Mouse (Mus musculus): ENCODE data around the gene Slc35e4. TPM values are rescaled to one million over a fixed set of nuclear protein-coding genes. Genes with fewer than 3 reads are reported as not detected.
A peak's percentile ranks its signal among the peaks of the same experiment; 100 is the strongest.
"Not testable (repeated sequence)": the region's sequence is repeated elsewhere in the genome, so short reads cannot be mapped to it uniquely, and the experiment has no call there.

Slc35e4 gene
- polyA plus RNA-seq, 1 experiment from 2014 or later = 3.5 TPM

DNA sequence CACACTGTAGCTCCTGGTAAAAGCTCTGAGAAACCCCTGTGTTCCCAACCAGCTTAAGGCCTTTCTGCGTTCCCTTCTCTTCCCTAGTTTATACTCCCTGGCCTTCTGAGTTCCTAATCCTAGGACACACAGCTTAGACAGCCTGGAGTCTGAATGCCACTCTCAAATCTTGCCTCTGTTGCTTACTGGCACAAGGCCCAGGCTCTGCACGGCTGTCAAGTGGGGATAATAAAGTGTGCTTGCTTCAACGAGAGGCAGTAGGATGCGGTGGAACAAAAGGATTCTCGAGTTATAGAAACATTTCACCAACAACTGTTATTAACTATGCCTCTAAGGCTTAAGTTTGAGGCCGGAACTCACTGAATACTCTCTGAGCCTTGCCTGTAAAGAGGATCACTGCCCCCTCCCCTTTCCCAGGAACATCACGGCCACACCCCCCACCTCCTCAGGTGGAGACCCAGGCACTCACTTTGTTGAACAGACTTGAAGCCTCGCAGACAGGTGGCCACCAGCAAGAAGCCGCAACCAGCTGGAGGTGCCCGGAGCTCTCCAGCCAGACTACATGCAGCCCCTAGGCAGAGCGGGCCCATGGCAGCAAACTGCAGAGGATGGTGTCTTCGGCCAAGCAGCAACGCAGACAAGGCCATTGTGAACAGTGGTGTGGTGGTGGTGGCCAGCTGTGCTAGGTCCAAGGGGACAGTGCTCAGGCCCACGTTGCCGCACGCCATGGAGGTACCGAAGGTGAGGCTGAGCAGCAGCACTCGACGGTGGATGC is 2.2 kb downstream of the Slc35e4 start:
- Histone ChIP-seq H3K36me3 (replicated peaks) (0 out of 2 replicates have a peak, but pooled peaks cover 3% of the 10 kb centered on the region), H3K27ac (replicated peaks) (no peak overlapping the region; the same call in 1 of the 2 replicates), H3K4me3 (peak overlapping the region; percentile 71), H3K27me3 (replicated peaks; ENCODE audit: low read depth, poor library complexity, severe bottlenecking) (peaks cover 32% of the 10 kb centered on the region), H3K4me1 (peaks cover 38% of the 10 kb centered on the region), H3K9me3 (no peaks in the 10 kb centered on the region)
- no peak for DNase-seq (ENCODE audit: low spot score)
- WGBS = 25% methylated on average over 19 of the region's 19 CpGs

DNA sequence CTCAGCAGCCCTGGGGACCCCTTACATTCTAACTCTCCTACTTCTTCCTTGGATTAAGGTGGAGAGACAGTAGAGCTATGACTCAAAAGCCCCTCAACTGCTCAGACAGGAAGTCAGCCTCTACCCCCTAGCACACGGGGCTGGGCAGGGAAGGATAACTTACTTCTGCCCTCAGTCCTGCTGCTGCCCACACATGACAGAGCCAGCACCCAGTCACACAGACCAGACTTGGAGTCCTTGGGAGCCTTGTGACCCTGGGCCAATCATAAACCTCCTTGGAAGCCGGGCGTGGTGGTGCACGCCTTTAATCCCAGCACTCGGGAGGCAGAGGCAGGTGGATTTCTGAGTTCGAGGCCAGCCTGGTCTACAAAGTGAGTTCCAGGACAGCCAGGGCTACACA is 3.0 kb downstream of the Slc35e4 start:
- not testable (repeated sequence) for DNase-seq (ENCODE audit: low spot score); H3K36me3 ChIP-seq (replicated peaks); H3K27ac ChIP-seq (replicated peaks); H3K9me3 ChIP-seq; H3K4me3 ChIP-seq
- WGBS = 87% methylated on average over 6 of the region's 6 CpGs
- Histone ChIP-seq H3K4me1 (peaks cover 38% of the 10 kb centered on the region), H3K27me3 (replicated peaks; ENCODE audit: low read depth, poor library complexity, severe bottlenecking) (peaks cover 32% of the 10 kb centered on the region)

DNA sequence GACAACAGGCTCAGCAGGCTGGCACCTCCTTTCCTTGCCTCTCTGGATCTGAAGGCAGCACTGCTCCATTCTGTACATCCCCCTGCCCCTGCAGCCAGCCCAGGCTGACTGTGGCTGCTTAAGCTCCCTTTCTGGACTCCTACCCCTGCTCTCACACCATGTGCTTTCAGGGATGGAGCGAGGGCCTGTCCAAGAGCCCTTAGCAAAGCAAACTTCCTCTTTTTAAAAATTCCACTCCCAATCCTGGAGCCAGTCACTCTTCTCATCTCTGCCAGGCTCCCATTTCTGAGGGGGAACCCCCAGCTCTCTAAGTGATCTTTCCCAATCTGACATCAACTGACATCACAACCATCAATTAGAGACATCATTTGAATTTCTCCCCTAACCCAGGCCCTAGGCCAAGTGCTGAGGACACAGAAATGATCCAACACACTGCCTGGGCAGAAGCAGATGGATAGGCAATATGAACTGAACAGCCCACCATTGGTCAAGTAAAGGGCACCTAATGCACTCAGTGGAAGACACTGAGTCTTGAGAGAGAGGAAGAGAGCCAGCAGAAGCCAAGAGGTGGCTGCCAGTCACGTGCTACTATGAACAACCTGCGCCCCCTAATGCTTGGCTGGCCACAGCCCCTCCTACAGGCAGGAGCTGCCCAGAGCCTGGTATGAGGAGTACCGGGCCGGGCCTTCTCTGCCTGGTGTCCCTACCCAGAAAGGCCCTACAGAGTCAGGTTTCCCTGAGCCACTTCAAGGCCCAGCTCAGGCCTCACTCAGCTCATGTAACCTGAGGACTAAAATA is 3.8 kb downstream of the Slc35e4 start:
- H3K36me3 ChIP-seq (replicated peaks) = no peaks in the 10 kb centered on the region
- DNase-seq (ENCODE audit: low spot score) = no peak
- H3K9me3 ChIP-seq = no peaks in the 10 kb centered on the region
- H3K4me3 ChIP-seq = no peak overlapping the region
- H3K4me1 ChIP-seq = peaks cover 38% of the 10 kb centered on the region
- WGBS = 60% methylated on average over 5 of the region's 5 CpGs
- peaks cover 32% of the 10 kb centered on the region for H3K27me3 ChIP-seq (replicated peaks; ENCODE audit: low read depth, poor library complexity, severe bottlenecking)
- H3K27ac ChIP-seq (replicated peaks) = no peak overlapping the region

DNA sequence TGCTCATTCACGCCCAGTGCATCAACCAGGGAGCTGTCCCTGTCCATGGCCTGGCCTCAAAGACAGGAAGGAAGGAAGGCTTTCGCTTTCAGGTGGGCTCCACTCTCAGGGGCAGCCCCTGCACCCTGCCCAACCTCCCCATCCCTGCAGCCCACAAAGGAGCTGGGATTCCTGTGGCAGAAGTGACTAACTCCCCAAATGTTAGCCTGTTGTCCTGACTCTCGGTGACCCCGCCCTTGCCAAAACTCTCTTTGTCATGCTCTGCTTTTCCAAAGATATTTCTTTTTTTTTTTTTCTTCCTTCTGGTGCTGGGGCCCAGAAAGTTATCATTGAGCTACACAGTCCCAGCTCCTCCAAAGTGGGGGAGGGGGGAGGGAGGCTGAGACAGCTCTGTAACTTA is 5.2 kb downstream of the Slc35e4 start:
- 86% methylated on average over 4 of the region's 4 CpGs for WGBS
- Histone ChIP-seq H3K27ac (replicated peaks) (no peak overlapping the region), H3K9me3 (no peaks in the 10 kb centered on the region), H3K27me3 (replicated peaks; ENCODE audit: low read depth, poor library complexity, severe bottlenecking) (peaks cover 32% of the 10 kb centered on the region), H3K36me3 (replicated peaks) (no peaks in the 10 kb centered on the region), H3K4me1 (peaks cover 36% of the 10 kb centered on the region), H3K4me3 (no peak overlapping the region)
- no peak for DNase-seq (ENCODE audit: low spot score)

DNA sequence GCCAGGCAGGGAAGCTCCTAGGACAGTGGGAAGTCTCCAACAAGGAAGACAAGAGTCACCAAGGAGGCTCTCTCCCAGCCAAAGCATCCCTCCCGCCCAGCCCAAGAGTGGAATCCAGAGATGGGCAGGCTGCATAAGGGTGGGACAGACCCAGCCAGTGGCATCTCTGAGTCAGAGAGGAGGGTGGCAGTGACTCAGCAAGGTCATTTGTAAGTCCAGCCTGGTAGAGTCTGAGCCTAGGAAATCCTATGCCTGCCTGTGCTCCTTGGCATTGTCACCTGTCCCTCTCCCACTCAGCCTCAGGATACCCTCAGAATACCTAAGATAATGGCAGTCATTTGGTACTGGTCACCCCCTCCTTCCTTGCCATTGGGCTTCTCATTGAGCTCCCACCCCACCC is 9.0 kb downstream of the Slc35e4 start:
- 83% methylated on average over 1 of the region's 1 CpGs for WGBS
- Histone ChIP-seq H3K9me3 (no peaks in the 10 kb centered on the region), H3K4me3 (no peak overlapping the region), H3K27ac (replicated peaks) (no peak overlapping the region), H3K4me1 (peaks cover 3% of the 10 kb centered on the region), H3K36me3 (replicated peaks) (no peaks in the 10 kb centered on the region; the same call in 1 of the 2 replicates), H3K27me3 (replicated peaks; ENCODE audit: low read depth, poor library complexity, severe bottlenecking) (0 out of 2 replicates have a peak, but pooled peaks cover 2% of the 10 kb centered on the region)
- DNase-seq (ENCODE audit: low spot score) = no peak

DNA sequence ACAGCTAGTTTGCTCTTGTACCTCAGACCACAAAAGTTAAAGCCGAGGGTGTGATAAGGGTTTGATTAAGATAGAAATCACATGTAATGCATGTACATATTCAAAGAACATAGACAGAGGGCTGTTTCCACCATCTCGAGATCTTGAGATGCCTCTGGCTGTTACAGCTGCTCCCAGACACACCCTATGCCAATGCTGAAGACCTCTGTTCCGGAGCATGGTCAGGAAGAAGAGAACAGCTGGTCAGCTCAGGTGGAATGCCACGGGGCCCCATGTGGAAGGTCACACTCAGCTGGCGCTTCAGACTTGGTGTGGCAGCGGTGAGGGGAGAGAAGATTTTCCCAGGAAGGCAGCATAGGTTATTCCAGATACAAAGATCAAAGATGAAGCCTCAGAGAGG is 9.8 kb downstream of the Slc35e4 start:
- Histone ChIP-seq H3K27ac (replicated peaks) (no peak overlapping the region), H3K36me3 (replicated peaks) (peaks cover 3% of the 10 kb centered on the region; the same call in 1 of the 2 replicates), H3K9me3 (no peaks in the 10 kb centered on the region), H3K4me3 (no peak overlapping the region), H3K27me3 (replicated peaks; ENCODE audit: low read depth, poor library complexity, severe bottlenecking) (no peaks in the 10 kb centered on the region), H3K4me1 (no peaks in the 10 kb centered on the region; the same call in 1 of the 2 replicates)
- 82% methylated on average over 6 of the region's 6 CpGs for WGBS
- no peak for DNase-seq (ENCODE audit: low spot score)

DNA sequence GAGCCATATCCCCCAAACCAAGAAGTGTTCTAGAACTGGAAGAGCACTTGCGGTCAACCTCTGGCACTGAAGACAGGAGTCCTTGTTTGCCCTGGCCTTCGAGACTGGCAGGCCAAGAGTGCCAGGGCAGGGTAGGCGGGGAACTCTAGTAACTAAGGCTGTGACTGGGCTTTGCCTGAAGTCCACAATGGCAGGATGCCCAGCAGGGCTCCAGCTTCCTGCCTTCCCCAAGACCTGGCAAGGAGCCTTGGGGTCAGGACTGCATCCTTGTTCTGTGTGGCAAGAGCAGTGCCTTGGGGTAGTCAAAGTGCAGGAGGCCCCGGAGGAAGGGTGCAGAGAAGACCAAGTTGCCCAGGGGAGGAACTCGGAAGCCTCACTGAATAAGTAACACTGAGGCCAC is 11.4 kb downstream of the Slc35e4 start:
- no peak for DNase-seq (ENCODE audit: low spot score)
- Histone ChIP-seq H3K9me3 (no peaks in the 10 kb centered on the region), H3K27ac (replicated peaks) (no peak overlapping the region), H3K4me3 (no peak overlapping the region), H3K27me3 (replicated peaks; ENCODE audit: low read depth, poor library complexity, severe bottlenecking) (no peaks in the 10 kb centered on the region), H3K36me3 (replicated peaks) (peaks cover 19% of the 10 kb centered on the region), H3K4me1 (no peaks in the 10 kb centered on the region)
- 73% methylated on average over 5 of the region's 5 CpGs for WGBS

DNA sequence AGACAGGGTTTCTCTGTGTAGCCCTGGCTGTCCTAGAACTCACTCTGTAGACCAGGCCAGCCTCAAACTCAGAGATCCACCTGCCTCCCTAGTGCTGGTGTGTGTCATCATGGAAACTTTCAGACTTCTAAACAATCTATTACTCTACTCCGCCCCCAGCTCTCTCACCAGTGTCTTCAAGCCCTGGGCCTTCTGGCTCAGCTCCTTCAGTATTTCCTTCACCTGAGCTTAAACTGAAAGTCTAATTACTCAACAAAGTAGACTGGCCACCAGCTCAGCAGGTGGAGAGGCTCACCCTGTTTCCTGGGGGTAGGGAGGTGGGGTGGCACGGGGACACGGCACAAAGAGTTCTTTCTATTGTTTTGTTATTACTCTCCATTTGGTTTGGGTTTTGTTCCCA is 11.9 kb downstream of the Slc35e4 start:
- no peak for DNase-seq (ENCODE audit: low spot score)
- H3K4me3 ChIP-seq = no peak overlapping the region
- 90% methylated on average over 3 of the region's 3 CpGs for WGBS

DNA sequence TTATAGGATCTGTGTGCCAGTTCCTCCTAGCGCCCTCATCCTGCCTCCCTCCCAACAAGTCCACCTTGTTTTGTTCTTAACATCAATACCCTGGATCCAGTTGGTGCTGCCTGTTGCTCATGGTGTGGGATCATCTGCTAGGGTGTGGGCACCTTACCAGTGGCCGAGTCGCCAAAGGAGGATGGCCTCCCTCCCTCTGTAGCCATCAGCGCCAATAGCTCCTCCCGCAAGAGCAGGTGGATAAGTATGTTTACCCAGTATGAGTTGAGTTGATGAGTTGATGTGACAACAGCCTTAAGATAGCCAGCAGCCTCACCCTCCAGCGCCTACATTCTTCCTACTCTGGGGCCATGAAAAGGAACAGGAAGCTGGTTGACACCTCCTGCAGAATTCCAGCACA is 14.2 kb downstream of the Slc35e4 start:
- no peak overlapping the region for H3K4me3 ChIP-seq
- H3K27ac ChIP-seq (replicated peaks) = no peak overlapping the region
- no peak for DNase-seq (ENCODE audit: low spot score)
- 89% methylated on average over 6 of the region's 6 CpGs for WGBS
- peaks cover 34% of the 10 kb centered on the region for H3K36me3 ChIP-seq (replicated peaks)
- H3K4me1 ChIP-seq = peaks cover 7% of the 10 kb centered on the region; the same call in 1 of the 2 replicates
- no peaks in the 10 kb centered on the region for H3K27me3 ChIP-seq (replicated peaks; ENCODE audit: low read depth, poor library complexity, severe bottlenecking)
- H3K9me3 ChIP-seq = no peaks in the 10 kb centered on the region

More for the DNA sequence above, 11.9 kb downstream of the Slc35e4 start:
- H3K36me3 ChIP-seq (replicated peaks) = peaks cover 24% of the 10 kb centered on the region
- no peaks in the 10 kb centered on the region for H3K4me1 ChIP-seq
- no peaks in the 10 kb centered on the region for H3K9me3 ChIP-seq
- no peaks in the 10 kb centered on the region for H3K27me3 ChIP-seq (replicated peaks; ENCODE audit: low read depth, poor library complexity, severe bottlenecking)
- no peak overlapping the region for H3K27ac ChIP-seq (replicated peaks)

DNA sequence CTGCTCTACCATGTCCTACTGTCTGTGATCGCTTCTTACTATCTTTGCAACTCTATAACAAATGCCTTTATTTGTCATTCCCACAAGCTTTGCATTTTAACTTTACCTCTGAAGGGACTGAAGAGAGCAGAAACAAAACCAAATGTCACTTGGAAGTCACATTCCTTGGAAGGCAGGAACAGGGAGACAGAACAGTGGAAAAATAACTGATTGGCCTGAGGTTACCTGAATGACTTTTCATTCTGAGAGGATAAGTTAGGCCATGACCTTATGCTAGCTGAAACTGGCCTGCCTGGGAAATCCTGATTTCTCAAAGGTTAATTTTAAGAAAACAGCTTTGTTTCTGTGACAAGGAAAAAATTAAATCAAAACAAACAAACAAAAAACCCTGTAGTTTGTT is 18.5 kb downstream of the Slc35e4 start:
- peak overlapping the region; percentile 92; the same call in 1 of the 2 replicates for H3K27ac ChIP-seq (replicated peaks)
- WGBS = 100% methylated on average over 1 of the region's 1 CpGs
- peak overlapping the region; percentile 67 for H3K4me3 ChIP-seq
- no peaks in the 10 kb centered on the region for H3K9me3 ChIP-seq
- H3K36me3 ChIP-seq (replicated peaks) = peaks cover 34% of the 10 kb centered on the region
- DNase-seq (ENCODE audit: low spot score) = no peak
- H3K27me3 ChIP-seq (replicated peaks; ENCODE audit: low read depth, poor library complexity, severe bottlenecking) = no peaks in the 10 kb centered on the region
- H3K4me1 ChIP-seq = peaks cover 13% of the 10 kb centered on the region

DNA sequence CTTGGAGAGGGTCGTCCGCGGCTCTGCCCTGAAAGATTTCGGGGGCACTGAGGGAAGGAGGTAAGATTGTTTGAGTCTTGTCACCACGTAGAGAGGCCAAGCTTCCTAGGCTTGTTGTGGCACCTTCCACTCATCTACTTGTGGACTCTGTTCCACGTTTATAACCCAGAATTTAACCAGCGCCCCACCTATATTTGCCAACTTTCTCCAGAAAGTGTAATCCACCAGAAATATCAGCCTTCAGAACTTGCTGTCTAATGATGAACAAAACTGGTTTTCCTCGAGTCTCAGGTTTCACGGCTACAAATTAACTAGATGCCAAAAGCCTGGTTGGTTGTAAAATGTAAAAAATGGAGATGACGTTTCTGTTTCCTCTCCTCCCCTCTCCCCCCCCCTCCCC is 19.0 kb downstream of the Slc35e4 start:
- Histone ChIP-seq H3K9me3 (no peaks in the 10 kb centered on the region), H3K4me1 (peaks cover 13% of the 10 kb centered on the region), H3K36me3 (replicated peaks) (peaks cover 34% of the 10 kb centered on the region), H3K27me3 (replicated peaks; ENCODE audit: low read depth, poor library complexity, severe bottlenecking) (no peaks in the 10 kb centered on the region), H3K27ac (replicated peaks) (peak overlapping the region; percentile 92), H3K4me3 (peak overlapping the region; percentile 67)
- WGBS = 8% methylated on average over 10 of the region's 10 CpGs
- DNase-seq (ENCODE audit: low spot score) = no peak

DNA sequence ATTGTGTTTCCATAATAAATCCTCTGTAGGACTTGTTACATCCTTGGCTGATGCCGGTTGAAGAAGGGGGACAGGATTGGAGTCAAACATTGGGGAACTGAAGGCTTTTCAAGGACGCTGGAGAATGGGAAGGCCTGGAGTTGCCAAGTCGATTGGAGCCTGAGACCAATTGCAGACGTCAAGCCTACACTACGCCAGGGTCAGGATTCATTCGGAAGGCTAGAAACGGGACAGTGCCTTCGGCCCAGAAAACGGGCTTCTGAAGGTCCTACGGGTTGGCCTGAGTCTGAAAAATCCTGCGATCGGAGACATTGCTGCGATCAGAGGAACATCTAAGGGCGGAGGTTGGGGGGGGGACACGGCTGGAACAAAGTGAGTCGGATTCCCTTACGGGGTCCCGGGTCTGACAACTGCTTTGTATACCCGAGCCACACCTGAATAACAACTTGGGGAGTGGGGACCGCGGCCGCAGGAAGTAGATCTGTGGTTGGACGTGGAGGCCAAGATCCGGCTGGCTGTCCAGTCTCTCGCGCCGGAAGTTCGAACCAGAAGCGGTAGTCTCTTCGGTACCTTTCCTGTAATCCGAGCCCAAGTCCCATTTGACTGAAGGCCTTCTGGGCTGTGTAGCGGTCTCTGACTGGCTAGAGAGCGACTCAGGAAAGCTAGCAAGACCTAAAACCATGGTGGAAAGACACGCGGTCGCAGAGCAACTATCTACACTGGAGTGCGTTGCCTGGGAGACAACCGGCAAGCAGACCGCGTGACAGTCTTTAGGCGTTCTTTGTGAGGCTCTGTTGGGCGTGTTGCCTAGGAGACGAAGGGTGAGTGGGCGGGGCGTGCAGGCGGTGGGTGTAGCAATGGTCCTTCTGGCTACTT is 19.8 kb downstream of the Slc35e4 start, which contains the start of the genes 4921536K21Rik and Dusp18:
TSS of gene 4921536K21Rik (minus strand) at position 693 of the 876 bp plus-strand sequence.
TSS of gene Dusp18 (plus strand) at position 835 of the 876 bp plus-strand sequence.
- H3K36me3 ChIP-seq (replicated peaks) = peaks cover 31% of the 10 kb centered on the region
- H3K4me1 ChIP-seq = peaks cover 13% of the 10 kb centered on the region
- 2% methylated on average over 46 of the region's 46 CpGs for WGBS
- no peaks in the 10 kb centered on the region for H3K27me3 ChIP-seq (replicated peaks; ENCODE audit: low read depth, poor library complexity, severe bottlenecking)
- H3K4me3 ChIP-seq = peak within 1 kb of the TSS; percentile 67
- DNase-seq (ENCODE audit: low spot score) = peak; percentile 97
- no peaks in the 10 kb centered on the region for H3K9me3 ChIP-seq
- H3K27ac ChIP-seq (replicated peaks) = peak within 1 kb of the TSS; percentile 92

All from embryonic facial prominence, embryonic 10.5 days (tissue).